Mouse (Mus musculus) cerebellum, adult 9-10 months (tissue): ENCODE data around the gene Itk.

Experiments used
- DNase-seq: peaks from one replicate; pipeline ENCODE4 v3.0.0; 2022

Gene Itk

DNA sequence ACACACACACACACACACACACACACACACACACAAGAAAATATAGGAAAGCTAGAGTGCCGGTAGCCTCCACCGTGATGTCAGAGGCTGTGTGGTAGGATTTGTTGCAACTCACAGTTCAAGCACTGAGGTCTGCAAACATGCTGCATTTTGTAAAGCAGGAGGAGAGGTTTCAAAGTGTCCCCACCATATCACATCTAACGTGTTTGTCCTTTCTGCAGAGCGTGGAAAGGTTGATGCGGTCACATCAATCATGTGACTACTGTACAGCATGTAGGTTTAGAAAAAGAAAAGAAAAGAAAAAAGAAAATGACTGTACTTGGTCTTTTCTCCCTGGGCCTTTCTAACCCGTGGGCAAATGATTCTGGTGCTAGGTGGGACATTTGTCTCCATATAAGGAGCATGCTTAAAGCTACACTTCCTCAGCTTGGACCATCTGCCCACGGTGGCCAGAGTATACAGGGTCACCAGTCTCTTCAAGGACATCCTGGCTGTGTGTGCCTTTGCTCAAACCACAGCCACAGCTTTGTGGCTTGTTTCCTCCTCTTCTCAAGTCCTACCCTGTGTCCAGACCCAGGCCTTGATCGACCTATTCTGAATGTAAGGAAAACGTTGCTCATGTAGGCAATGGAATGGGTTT lies 83.3 kb downstream of the Itk start:
- peak; percentile 43 for DNase-seq

DNA sequence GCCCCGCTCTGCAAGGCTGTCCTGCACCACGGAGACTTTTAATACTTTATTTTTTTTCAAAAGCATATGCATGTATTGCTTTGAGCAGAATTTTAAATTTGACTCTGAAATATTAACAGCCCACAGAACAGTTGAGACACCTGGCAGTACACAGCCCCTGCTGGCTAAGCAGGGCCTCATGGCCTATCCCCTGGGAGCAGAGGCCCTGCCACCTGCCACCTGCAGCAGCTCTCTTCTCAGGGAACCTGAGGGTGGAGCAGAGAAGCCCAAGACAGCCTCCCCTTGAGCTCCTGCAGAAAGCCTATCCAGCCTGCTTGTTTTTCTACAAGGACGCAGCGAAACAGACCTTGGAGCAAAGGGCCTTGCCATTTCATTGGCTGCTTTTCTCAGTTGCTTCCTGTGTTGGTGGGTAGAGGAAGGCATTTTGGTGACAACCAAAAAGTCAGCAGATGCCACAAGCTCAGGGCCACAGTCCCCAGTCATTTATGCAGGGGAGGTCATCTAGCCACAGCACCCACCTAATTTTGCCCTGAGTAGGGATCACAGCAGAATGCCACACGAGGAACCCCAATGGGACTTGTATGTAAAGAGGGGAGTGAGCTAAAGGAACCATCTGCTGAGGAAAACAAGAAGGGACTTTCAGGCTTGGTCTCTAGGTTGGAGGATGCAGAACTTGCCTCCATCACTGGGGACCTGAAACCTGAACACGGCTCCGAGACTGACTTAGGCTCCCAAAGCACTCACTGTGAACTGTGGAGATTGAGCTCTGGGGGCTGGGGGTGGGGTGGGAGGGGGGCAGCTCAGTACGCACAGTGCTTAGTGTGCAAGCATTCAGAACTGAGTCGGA lies 84.2 kb downstream of the Itk start:
- DNase-seq: peak; percentile 63

DNA sequence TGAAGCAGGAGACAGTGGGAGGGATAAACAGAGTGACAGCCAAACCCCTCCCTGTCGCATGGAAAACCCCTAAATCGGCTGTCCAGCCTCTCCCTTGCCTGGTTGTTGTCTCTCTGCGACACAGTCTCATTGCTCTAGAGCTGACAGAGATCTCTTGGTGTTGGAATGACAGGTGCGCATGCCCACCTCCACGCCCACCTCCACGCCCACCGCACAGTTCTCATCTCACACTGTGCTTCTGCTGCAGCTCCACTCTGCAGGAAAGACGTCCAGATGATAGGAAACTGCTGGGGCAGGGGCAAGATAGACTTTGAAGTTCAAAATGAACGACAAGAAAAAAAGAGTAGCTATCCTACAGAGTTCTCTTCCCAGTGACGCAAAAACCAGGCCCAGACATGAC lies 85.2 kb downstream of the Itk start:
- peak; percentile 34 for DNase-seq

DNA sequence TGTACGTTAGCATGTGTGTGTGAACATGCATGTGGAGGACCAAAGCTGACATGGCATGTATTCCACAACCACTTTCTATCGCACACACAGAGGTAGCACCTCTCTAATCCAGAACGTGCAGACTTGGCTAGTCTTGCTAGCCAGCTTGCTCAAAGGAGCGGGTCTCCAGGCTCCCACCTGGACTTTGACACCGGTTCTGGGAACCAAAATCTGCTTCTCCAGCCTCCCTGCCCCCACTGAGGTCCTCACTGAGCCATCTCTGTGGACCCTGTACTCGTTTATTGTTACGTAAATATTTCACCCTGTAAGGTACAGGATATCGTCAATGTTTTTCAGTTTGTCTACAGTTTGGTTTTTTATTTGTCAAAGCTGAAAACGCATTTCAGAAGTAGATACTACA lies 86.8 kb downstream of the Itk start:
- peak; percentile 38 for DNase-seq

DNA sequence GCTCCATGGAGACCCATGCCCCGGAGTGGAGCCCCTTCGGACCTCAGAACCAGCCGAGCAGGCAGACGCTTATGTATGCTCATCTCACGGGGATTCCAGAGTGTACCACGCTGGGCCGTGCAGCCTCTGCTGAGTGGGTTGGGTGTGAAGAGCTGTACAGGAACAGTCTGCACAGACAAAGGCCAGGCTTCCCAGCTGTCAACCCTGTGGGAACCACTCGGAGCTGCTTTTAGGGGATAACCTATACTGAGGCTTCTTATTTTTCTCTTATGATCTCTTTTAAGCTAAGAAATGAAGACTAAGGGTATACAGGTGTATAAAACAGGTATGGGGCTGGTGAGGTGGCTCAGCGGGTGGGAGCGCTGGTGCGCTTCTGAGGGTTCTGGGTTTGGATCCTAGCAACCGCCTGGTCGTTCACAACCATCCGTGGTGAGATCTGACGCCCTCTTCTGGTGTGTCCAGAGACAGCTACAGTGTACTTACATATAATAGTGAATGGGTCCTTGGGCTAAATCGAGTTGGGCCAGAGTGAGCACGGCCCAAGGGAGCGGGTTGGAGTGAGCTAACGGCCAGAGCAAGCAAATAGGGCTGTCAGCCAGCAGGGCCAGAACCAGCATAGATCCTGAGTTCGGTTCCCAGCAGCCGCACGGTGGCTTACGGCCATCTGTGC lies 87.6 kb downstream of the Itk start:
- peak; percentile 55 for DNase-seq

DNA sequence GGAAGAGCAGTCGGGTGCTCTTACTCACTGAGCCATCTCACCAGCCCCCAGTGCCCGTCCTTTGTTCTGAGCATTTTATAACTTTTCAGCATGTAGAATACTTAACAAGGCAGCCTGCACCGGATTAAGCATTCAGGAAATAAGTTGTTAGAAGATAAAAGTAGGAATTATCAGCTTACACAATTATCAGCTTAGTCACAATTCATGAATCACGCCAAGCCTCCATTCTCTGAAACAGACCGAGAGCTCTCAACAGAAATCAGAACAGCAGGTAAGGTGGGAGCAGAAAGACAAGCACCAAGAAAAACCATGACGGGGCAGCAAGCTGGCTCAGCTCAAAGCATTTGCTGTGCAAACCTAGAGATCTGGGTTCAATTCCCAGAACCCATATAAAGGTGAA lies 89.4 kb downstream of the Itk start:
- DNase-seq: peak; percentile 36

DNA sequence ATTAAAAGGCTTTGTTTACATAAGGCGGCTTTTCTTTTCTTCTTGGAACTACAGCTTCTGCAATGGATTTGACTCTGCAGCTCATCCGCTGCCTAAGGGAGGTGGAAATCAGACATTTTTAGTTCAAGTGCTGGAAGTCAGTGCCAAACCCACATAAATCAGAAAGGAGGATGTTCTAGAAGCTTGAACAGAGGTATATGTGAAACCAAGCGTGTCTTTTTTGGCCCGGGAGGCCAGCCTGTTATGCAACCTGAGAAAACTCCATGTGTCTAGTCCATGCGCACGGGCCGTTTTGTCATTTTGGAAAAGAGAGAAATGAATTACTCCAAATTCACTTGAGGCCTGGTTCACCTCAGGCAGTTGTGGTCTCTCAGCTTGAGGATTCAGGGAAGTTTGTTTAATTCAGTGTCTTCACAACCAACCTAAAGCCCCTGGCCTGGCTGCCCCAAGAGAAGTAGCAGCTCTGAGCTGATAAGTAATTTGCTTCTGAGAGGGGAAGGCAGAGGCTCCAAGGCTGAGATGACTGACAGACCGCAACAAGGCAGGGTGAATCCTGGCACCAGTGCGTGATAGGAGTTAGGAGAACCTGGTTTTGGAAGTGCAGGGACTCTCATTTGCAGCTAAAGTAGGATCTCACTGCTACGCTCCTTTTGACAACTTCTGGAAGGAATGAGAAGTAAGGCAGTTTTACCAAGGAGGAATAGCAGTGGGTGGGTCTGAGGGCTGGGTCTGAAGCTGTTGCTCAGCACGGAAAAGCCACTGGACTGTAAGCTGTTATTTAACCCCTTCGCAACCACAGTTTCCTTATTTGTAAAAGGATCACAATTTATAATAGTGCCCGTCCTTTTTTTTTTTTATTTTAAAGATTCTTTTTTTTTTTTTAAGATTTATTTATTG lies 90.2 kb downstream of the Itk start:
- peak; percentile 94 for DNase-seq

DNA sequence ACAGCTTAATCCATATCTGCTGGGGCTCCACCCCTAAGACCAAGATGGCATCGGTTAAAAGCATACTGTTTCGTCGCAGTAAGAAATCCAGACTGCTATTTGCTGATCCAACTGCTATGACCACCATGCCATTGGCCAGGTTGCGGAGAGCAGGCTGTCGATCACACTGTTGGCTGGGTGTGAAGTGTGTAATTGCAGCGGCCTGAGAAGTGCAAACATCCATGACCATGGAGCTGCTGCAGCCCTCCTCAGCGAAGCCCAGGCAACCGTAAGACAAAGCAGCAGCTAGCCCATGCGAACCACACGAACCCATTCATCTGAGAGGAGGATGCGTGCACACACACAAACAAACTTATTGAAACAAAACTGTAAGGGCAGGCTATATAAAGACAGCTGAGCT lies 94.9 kb downstream of the Itk start:
- DNase-seq: no peak

DNA sequence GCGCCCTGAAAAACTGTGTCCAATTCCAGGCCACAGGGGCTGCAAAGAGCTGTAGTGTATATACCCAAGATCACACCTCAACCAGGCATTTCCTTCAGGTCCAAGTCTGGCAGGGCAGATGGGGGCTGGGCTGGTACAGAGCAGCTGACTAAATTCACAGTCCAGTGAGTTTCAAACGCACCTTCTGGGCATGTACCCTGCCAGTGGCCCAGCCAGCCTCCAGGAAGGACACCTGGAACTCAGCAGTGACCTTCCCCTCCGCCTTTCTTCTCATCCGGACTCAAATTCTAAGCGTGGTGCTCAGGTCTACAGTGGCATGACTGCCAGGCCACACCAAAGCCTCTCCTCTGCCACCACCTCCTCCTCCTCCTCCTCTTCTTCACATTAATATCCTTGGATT lies 95.8 kb downstream of the Itk start:
- DNase-seq: peak; percentile 88

DNA sequence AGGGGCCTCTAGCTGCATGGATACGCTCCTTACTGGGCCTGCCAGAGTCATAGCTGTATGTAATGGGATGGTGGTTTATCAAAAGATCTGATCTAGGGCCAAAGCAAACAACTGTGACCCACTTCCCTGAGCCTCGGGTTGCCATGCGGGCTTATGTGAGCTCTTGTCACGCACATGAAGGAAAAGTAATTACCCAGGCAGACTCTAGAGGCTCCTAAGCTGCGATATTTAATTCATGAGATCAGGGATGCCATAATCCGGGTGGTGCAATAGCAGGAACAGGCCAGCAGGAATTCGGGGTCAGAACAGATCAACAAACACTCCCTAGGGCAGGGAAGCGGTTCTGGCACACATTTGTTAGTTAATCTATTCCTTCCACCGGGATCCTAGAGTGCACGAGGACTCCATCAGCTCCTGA lies 98.3 kb downstream of the Itk start:
- DNase-seq: peak; percentile 63

DNA sequence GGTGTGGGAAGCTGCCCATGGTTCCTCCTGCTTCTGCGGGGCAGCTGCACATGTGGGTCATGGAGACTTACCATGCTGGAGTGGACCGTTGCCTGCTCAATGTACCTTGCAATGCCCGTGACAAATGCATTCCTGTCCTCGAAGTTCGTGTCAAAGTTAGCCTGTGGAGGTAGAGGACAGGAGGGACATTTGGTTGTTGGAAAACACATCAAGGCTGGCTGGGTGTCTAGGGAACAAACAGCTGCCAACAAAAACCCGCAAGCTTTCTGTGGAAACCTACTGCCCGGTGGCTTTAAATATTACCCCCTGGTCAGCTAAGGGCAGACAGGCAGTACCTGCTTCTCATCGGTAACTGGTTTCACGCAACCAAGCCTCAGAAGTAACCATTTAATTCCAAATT lies 99.8 kb downstream of the Itk start:
- no peak for DNase-seq

DNA sequence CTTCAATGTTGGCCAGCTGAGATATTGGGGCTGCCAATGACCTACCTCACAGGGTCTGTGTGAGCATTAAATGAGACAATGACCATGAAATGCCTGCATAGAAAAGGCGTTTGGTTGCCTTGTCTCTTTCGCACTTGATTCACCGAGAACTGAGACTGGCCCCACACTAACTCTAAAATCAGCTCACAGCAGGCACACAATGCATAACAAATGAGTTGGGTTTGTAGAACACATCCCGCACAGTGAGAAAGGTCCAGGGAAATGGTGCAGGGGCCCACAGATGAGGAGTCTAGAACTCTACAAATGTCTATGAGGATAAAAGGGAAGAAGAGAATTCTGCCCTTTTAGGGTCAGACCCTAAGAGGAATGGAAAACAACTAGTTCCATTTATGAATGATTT lies 100.3 kb downstream of the Itk start:
- DNase-seq: no peak

DNA sequence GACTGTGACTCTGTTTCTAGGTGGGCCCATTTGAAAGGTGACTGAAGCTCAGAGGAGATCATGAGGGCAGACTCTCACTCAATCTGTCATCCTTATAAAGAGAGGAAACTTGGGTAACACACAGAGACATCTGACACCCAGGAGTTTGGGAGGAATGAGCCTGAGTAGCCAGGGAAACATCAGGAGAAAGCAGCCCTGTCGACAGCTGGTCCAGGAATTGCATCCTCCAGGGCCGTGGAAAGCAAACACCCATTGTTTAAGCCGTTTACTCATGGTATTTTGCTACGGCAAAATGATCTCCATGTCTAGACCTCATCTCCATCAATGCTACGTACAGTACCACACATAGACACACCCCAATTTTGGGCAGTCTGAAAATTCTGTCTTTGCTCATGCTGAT lies 101.2 kb downstream of the Itk start:
- DNase-seq: no peak

DNA sequence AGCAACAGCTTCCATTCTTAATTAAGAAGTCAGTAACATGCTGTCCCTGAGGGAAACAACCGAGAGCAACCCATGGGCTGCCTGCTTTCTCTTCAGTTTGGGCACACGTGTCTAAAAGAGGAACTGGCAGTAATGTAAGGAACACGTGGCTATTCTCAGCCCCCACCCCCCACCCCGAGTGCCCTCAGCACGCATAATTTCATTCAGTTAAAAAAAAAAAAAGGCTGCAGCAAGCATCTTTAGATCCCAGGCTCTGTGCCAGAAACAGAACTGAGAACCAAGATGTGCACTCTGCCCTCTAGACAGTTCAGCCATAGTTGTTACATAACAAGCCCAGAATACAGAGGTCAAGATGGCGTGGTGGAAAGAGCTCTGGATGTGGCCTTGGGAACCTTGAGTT lies 102.5 kb downstream of the Itk start:
- DNase-seq: peak; percentile 62

DNA sequence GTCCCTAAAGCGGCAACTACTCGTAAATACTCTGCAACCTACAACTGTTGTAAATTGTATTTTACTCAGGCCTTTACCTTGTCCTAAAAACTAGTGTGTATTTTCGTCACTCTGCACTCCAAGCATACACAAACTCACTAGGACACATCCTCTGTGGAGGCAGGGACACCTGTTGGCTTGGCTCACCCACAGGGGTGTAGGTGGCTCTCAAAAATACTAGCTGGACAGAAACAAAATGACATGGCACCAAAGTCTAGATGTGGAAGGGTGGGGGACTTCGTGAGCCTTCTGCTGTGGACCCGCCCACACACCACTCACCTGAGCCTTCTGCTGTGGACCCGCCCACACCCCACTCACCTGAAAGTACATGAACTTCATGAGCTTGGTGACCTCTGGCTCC lies 105.5 kb downstream of the Itk start:
- no peak for DNase-seq

DNA sequence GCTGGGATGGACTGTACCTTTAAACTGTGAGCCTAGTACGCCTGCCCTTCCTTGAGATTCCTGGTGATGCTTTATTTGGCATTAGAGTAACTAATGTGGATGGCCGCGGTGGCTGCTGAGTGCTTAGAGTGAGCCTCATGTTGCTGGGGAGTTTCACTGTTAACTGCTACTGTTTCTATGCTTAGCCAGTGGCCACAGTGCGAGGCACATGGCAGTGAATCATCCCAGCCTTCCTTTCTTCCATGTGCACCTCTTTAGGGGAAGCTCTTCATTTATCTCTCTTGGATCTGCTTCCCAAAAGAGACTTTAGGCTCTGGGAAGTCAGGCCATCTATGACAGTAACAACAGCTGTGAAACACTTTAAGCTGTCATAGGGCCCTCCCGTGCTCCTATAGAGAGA lies 106.7 kb downstream of the Itk start:
- DNase-seq: no peak

DNA sequence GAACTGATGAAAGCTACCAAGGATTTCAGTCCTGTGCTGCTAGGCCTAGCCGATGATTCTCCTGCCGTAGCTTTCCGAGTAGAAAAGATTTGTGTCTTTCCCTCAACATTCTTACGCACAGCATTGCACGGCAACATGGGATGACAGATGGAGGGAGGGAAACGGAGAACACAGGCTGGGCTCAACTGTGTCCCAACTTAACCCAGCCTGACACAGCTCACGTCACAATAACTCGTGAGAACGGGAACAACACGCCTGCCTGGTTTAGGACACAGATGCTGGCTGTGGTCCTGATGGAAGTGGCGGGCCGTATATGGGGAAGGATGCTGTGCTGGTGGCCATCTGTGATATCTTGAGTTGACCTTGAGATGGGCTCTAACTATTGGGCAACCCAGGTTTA lies 110.6 kb downstream of the Itk start:
- no peak for DNase-seq

DNA sequence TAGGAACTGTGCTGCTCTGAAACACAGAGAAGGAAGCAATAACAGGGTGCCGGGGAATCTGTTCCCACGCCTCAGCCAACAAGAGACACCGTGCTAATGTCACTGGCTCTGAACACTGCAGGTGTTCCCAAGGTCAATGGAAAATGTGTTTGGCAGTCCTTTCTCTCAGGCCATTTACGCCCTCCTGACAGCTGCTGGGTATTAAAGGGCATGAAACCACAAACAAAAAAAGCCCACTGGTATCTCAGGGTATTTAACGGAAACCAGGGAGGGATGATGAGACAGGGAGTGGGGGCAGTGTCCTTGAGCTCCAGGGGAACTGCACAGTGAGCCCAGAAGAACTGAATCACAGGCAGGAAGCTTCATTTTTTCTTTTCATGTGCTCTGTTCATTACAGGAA lies 111.2 kb downstream of the Itk start:
- no peak for DNase-seq

DNA sequence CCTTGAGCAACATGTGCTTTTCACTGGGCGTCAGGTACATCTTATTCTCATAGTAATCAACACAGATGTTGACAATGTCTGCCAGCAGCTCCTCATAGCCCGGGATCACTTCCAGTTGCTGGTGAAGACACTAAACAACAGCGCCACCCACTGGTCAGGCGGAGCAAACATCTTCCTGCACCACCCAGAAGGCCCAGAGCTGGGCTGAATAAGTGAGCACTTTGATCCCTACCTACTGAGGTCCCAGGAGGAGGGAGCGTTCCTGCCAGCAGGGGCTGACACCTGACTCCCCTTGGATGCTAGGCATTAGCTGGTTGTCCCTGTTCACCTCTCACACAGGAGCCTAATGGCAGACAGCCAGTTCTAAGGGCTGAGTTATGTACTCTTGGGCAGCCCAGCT lies 112.5 kb downstream of the Itk start:
- peak; percentile 63 for DNase-seq

DNA sequence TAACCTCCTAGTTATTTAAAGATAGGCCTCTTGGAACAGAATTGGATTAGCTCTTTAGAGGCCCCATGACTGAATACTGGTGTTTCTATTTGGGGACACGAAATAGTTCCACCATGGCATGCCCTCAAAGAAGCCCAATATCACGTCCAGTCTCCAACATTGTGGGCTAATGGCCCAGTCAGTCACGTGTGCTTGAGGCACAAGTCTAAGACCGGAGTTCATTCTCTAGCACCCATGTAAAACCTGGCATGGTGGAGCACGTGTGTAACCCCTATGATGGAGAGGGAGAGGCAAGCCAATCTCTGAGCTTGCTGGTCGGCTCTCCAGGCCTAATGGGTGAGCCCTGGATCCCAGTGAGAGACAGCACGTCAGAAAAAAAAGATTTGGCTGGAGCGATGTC lies 113.1 kb downstream of the Itk start:
- DNase-seq: no peak

DNA sequence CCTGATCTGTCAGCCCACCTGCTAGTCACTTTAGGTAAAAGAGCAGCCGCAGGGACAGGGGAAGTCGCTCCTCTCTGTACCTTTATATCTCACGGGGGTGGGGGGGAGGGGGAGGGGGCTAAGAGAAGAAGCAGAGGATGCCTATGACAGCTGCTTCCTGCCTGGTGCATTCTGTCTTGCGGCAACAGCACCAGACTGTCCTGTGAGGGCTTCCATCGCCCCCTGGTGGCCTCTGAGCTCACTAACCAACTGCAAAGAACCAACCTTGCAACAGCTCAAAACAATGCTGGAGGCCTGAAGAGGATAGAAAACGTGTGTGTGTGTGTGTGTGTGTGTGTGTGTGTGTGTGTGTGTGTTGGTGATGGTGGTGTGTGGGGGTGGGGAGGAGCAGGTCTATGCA lies 114.0 kb downstream of the Itk start:
- peak; percentile 83 for DNase-seq
